Mouse (Mus musculus) splenic B cell, adult 2 months (primary cell): ENCODE measurements around the gene Cox20.
A peak's percentile ranks its signal among the peaks of the same experiment; 100 is the strongest.
"Not testable (repeated sequence)": the region's sequence is repeated elsewhere in the genome, so short reads cannot be mapped to it uniquely, and the experiment has no call there.

ENCODE experiments used
- DNase-seq: peaks from one replicate; pipeline ENCODE4 v3.0.0-alpha.2; 2011; ENCODE audit warnings: low read depth, low spot score
- H3K27me3 ChIP-seq: 2 replicates; pipeline ENCODE4 v1.6.1; 2012; ENCODE audit warnings: mild to moderate bottlenecking, low read length, moderate library complexity, mixed read lengths; ENCODE audit not compliant: control insufficient read depth, poor library complexity, insufficient read depth, severe bottlenecking
- H3K36me3 ChIP-seq: 2 replicates; pipeline ENCODE4 v1.6.1; 2012; ENCODE audit warnings: mild to moderate bottlenecking, low read length, moderate library complexity, mixed read lengths; ENCODE audit not compliant: control insufficient read depth, poor library complexity, insufficient read depth, severe bottlenecking

Gene Cox20

DNA sequence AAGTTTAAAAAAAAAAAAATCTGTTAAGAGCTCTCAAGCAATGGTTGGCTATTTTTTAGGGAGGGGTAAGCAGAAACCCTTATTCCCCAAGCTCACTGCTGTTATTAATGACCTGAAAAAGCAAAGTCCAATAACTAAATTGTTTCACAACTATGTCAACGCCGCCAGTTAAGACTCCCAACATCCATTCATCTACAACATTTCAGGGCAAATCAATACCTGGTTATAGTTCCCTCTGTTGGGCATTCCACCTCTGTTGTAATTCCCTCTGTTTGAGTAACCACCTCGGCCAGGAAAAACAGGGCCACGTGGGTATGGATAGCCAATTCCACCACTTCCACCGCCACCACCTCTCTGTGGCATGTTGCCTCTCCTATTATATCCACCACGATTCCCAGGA is 11.0 kb downstream of the Cox20 start:
- no peak for DNase-seq
- no peaks in the 10 kb centered on the region for H3K27me3 ChIP-seq

GRCm38 (mm10) chr1:178335860-178336261 is 16.9 kb downstream of the Cox20 start:
- peak; percentile 55 for DNase-seq
- Histone ChIP-seq H3K36me3 (peaks cover 22% of the 10 kb centered on the region; the same call in 1 of the 2 replicates), H3K27me3 (no peaks in the 10 kb centered on the region)

More for the DNA sequence above, 11.0 kb downstream of the Cox20 start:
- peaks cover 34% of the 10 kb centered on the region; the same call in 1 of the 2 replicates for H3K36me3 ChIP-seq

DNA sequence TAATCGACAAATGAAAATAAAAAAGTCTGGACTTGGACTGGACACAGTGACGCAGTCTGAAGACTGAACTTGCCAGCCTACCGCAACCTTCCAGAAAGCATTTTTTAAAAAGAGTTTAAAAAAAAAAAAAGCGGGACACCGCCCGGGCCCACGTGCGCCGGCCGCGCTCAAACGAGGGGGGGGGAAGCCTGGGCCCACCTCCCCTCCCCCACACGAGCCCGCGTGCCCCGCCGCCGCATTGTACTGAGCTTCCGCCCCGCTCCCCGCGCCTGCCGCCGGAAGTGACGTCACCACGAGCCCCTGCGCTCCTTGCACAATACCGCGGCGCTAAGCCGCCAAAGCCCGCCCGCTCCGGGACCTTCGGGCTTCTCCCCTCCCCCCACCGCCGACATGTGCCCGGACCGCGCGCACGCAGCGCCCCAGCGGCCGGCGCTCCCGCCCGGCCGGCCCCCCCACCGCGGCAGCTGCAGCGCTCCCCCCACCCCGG is 17.4 kb downstream of the Cox20 start:
- DNase-seq = peak; percentile 95

GRCm38 (mm10) chr1:178336777-178337481 is 18.0 kb downstream of the Cox20 start:
- DNase-seq = peak; percentile 74
- no peaks in the 10 kb centered on the region for H3K27me3 ChIP-seq
- H3K36me3 ChIP-seq = peaks cover 14% of the 10 kb centered on the region; the same call in 1 of the 2 replicates

More for the DNA sequence above, 17.4 kb downstream of the Cox20 start:
- no peaks in the 10 kb centered on the region for H3K27me3 ChIP-seq
- peaks cover 17% of the 10 kb centered on the region; the same call in 1 of the 2 replicates for H3K36me3 ChIP-seq

DNA sequence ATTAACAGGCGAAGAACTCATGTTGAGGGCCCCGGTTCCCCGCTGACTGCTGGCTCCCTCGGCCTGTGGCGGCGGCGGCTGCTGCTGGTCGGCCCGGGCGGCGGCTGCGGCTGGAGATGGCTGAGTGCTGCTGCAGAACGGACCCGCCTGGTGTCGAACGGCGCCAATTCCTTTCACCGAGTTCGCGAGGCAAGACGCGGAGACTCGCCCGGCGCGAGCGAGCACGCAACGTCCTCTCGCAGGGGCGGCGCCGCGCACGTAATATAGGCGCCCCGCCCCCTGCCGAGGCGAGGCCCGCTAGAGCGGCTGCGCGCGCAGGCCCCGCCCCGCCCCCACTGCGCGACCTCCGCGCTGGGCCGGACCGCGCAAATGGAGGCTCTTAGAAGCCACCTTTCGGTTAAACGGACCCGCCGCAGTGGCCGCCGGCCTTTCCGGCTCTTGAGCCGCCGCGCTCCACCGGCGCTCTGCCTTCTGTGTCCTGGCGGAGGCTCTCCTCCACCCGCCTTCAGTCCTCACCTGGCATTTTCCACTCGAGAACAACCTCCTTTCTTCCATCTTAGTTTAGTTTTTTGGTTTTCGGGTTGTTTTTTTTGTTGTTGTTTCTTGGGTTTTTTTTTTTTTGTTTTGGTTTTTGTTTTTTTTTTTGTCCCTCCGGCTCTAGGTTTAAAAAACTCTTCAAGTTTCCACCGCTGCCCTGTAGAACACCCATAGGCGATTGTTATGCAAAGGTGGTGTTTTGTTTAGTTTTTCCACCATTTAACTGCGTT is 18.8 kb downstream of the Cox20 start, which contains the start of gene Hnrnpu:
Gene Hnrnpu, minus strand, starts transcription at position 247 of the 767 bp plus-strand sequence.
- Histone ChIP-seq H3K36me3 (peaks cover 8% of the 10 kb centered on the region; the same call in 1 of the 2 replicates), H3K27me3 (no peaks in the 10 kb centered on the region)
- DNase-seq = peak; percentile 96

DNA sequence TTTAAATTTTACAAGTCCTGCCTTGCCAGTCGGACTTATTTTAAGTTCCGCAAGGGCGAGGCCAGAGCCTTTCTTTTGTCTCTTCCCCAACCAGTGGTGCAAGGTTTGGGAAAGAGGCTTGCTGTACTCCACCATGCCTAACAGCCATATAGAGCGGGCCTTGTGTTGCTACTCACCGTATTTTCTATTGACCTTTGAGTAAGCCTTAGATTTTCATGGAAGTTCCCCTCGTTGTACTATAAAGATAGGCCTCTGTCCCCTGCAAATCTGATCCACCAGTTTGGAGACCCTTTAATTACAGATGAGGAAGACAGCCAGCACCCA is 19.4 kb downstream of the Cox20 start:
- Histone ChIP-seq H3K36me3 (peaks cover 5% of the 10 kb centered on the region; the same call in 1 of the 2 replicates), H3K27me3 (no peaks in the 10 kb centered on the region)
- DNase-seq = no peak

DNA sequence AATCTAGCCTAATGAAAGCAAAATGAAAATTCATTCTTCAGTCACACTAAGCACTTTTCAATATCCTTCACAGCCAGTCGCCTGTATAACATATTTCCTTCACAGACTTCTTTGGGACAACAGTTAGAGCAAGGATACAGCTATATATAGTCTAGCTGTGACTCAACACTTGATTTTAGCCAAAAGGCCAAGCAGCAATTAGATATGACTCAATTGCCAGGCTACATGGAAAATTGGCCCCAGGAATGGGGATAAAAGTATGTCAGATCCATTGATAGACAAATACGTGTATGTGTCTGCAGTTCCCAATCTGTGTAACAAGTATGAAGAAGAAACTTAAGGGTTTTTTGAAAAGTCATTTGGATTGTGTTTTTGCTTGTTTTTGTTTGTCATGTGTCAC is 21.3 kb downstream of the Cox20 start:
- Histone ChIP-seq H3K36me3 (no peaks in the 10 kb centered on the region), H3K27me3 (no peaks in the 10 kb centered on the region)
- DNase-seq = no peak

- Histone ChIP-seq H3K36me3 (no peaks in the 10 kb centered on the region), H3K27me3 (no peaks in the 10 kb centered on the region)
- no peak for DNase-seq
Observed at GRCm38 (mm10) chr1:178341435-178341834, 22.5 kb downstream of the Cox20 start.

DNA sequence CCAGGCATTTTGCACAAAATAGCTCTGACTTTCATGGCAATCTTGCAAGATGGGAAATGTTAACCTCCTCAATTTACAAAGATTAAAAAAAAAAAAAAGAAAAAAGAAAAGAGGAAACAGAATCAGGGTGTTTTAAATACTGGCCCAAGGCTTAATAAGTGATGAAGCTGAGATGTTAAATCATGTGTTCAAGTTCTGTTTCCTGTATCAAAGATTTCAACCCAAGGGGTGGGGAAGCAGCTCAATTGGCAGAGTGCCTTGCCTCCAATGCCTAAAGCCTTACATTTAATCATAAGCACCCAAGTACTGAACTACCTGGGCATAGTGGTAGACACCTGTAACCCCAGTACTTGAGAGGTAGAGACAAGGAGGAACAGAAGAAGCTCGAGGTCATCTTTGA is 23.1 kb downstream of the Cox20 start:
- no peak for DNase-seq
- no peaks in the 10 kb centered on the region for H3K27me3 ChIP-seq
- no peaks in the 10 kb centered on the region for H3K36me3 ChIP-seq

DNA sequence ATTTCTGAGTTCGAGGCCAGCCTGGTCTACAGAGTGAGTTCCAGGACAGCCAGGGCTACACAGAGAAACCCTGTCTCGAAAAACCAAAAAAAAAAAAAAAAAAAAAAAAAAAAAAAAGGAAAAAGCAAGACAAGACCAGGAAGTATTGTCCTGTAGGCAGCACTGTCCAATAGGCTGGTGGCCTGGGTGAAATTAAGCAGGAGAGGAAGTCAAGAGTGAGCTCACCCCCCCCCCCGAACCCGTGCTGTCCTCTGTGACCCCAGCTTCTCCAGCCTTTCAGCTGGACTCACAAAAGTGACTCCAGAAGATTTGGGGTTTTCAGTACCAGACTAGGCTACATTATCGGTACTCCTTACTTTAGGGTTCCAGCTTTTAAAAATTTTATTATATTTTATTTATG is 23.7 kb downstream of the Cox20 start:
- no peaks in the 10 kb centered on the region for H3K36me3 ChIP-seq
- no peak for DNase-seq
- no peaks in the 10 kb centered on the region for H3K27me3 ChIP-seq

GRCm38 (mm10) chr1:178344071-178344805 is 25.3 kb downstream of the Cox20 start:
- DNase-seq, H3K36me3 ChIP-seq, H3K27me3 ChIP-seq: not testable (repeated sequence)

GRCm38 (mm10) chr1:178350792-178351191 is 31.9 kb downstream of the Cox20 start:
- H3K36me3 ChIP-seq = no peaks in the 10 kb centered on the region
- DNase-seq = no peak

GRCm38 (mm10) chr1:178351643-178352042 is 32.7 kb downstream of the Cox20 start:
- no peaks in the 10 kb centered on the region for H3K36me3 ChIP-seq
- no peaks in the 10 kb centered on the region for H3K27me3 ChIP-seq
- DNase-seq = peak; percentile 30

More at GRCm38 (mm10) chr1:178350792-178351191, 31.9 kb downstream of the Cox20 start:
- H3K27me3 ChIP-seq = no peaks in the 10 kb centered on the region

DNA sequence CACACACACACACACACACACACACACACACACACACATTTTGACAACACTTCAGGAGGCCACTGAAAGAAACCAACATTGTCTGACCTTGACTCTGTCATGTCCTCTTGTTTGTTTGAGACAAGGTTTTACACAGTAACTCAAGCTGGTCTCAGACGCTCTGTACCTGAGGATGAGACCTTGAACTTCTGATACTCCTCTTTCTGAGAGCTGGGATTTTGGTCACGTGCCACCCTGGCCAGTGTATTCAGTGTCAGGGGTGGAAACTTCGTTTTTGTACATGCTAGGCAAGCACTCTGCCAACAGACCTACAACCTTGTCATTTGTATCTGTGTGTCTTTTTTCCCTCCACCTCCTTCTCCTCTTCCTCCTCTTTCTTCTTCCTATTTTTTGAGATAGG is 35.6 kb downstream of the Cox20 start:
- DNase-seq = no peak
- no peaks in the 10 kb centered on the region for H3K27me3 ChIP-seq

More for the DNA sequence above, 35.6 kb downstream of the Cox20 start:
- H3K36me3 ChIP-seq = no peaks in the 10 kb centered on the region
